Mouse (Mus musculus) retina, postnatal 1 day (tissue): ENCODE data around the gene Olfr411.

Experiments used
- DNase-seq: peaks from one replicate; pipeline ENCODE4 v3.0.0-alpha.2; 2012

Gene Olfr411

GRCm38 (mm10) chr11:74352550-74352949, at the start of gene Olfr411:
Gene Olfr411 (minus strand): TSS chr11:74352650.
- no peak for DNase-seq

- peak; percentile 55 for DNase-seq
Measured at GRCm38 (mm10) chr11:74402126-74402525, 49.7 kb upstream of the Olfr411 start.

DNA sequence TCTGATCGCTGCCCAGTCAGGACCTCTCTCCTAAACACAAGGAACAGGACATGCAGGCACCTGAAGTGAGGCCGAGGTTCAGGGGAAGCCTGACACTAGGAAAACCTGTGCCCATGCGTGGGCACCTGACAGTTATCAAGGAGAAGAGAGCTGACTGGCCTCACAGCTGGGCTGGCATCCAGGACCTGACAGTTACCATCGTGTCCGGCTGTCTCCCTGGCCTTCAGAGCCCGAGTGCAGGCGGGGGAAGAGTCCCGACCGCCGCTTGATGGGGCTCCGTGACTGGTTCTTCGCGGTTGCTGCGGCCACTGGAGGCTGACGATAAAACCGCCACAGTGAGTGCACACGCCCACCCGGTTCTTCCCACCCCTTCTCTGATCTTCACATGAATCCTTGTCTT, 43.1 kb upstream of the Olfr411 start:
- peak; percentile 10 for DNase-seq

- peak; percentile 82 for DNase-seq
Measured at GRCm38 (mm10) chr11:74393489-74393888, 41.0 kb upstream of the Olfr411 start.

- no peak for DNase-seq
Measured at GRCm38 (mm10) chr11:74392903-74393302, 40.5 kb upstream of the Olfr411 start.

- no peak for DNase-seq
Measured at GRCm38 (mm10) chr11:74391899-74392298, 39.4 kb upstream of the Olfr411 start.

GRCm38 (mm10) chr11:74387203-74387602, 34.8 kb upstream of the Olfr411 start:
- no peak for DNase-seq

GRCm38 (mm10) chr11:74385674-74386073, 33.2 kb upstream of the Olfr411 start:
- no peak for DNase-seq

- no peak for DNase-seq
Measured at GRCm38 (mm10) chr11:74379166-74379873, 26.9 kb upstream of the Olfr411 start.

- DNase-seq: peak; percentile 74
Measured at GRCm38 (mm10) chr11:74376847-74377246, 24.4 kb upstream of the Olfr411 start.

DNA sequence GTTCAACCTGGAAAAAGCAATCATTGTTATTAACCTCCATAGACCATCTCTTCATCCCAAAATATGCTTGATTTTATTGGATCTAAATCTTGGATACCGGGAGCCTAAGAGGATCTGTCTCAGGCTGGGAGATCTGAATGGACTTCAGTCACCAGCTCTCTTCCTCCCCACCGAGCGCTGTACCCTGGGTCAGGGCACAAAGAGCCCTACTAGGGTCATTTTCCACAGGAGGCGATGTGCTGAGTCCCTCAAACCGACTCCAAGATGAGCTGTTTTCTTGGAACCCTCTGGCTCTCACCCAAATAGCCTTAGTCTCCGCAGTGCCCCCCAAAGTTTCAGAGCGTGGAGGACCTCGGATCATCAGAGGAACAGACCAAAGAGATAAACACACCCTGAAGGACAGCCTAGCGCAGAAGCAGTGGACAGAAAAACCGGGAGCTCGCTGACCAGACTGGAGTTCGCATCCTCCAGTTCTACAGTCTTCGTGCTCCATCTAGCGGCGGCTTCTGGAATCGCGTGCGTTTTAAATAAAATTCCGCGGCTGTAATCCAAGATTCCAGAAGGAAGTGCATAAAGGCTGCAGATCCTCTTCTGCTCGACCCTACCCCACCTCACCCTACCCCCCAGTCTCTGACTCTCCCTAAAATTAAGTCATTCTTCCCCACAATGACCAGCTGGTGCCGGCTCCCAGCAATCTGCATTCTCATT, 19.1 kb upstream of the Olfr411 start:
- peak; percentile 85 for DNase-seq

- DNase-seq: no peak
Measured at GRCm38 (mm10) chr11:74361769-74362168, 9.3 kb upstream of the Olfr411 start, which contains the start of gene Olfr412. Gene Olfr412 (plus strand): TSS chr11:74362069.

GRCm38 (mm10) chr11:74337931-74338330, 14.5 kb downstream of the Olfr411 start, which contains the start of gene Olfr410:
Gene Olfr410 (minus strand): TSS chr11:74338031.
- no peak for DNase-seq

GRCm38 (mm10) chr11:74328781-74329180, 23.7 kb downstream of the Olfr411 start:
- DNase-seq: no peak

- no peak for DNase-seq
Measured at GRCm38 (mm10) chr11:74326044-74326443, 26.4 kb downstream of the Olfr411 start.
